Mouse (Mus musculus): Measurements from ENCODE around the gene Serpina1f.

- TF ChIP-seq POLR2A (IDR thresholded peaks at IDR 0.05; ENCODE audit: insufficient read length, low read depth) (no peak), REST (IDR thresholded peaks at IDR 0.05; ENCODE audit: insufficient read depth, insufficient read length) (no peak), TCF12 (IDR thresholded peaks at IDR 0.05; ENCODE audit: insufficient read depth, poor library complexity, severe bottlenecking) (no peak), E2F4 (IDR thresholded peaks at IDR 0.05; ENCODE audit: insufficient read depth) (no peak), MAX (IDR thresholded peaks at IDR 0.05; ENCODE audit: low read depth) (no peak), USF1 (IDR thresholded peaks at IDR 0.05; ENCODE audit: low read depth) (no peak), POLR2AphosphoS2 (IDR thresholded peaks at IDR 0.05; ENCODE audit: insufficient read length, low read depth) (no peak)
Observed at GRCm38 (mm10) chr12:103659171-103659570, 36.2 kb downstream of the Serpina1f start.
